Mouse (Mus musculus) lung, postnatal 0 days (tissue): ENCODE data around the gene Ip6k2. TPM values are rescaled to one million over a fixed set of nuclear protein-coding genes. Genes with fewer than 3 reads are reported as not detected.
A peak's percentile ranks its signal among the peaks of the same experiment; 100 is the strongest.

Experiments used
- ATAC-seq: fragments of 200-750 bp; cut with Nextera tagmentation; 2 replicates; pipeline ENCODE4 v1.8.0; 2017; ENCODE audit warnings: moderate library complexity
- DNase-seq: peaks from one replicate; pipeline ENCODE4 v3.0.0-alpha.2; 2016; ENCODE audit warnings: low spot score
- H3K27ac ChIP-seq: fragments of 300-500 bp; sonication (generic); 2 replicates; pipeline ENCODE4 v1.5.1; 2014; ENCODE audit warnings: antibody characterized with exemption, mild to moderate bottlenecking, low read length, mixed read lengths
- H3K27me3 ChIP-seq: fragments of 300-500 bp; sonication (generic); replicated peaks from 2 replicates; pipeline ENCODE4 v1.6.1; 2014; ENCODE audit warnings: low read length, mixed read lengths; ENCODE audit not compliant: insufficient read depth
- H3K36me3 ChIP-seq: fragments of 300-500 bp; sonication (generic); 2 replicates; pipeline ENCODE4 v1.6.1; 2014; ENCODE audit warnings: low read length, mixed read lengths; ENCODE audit not compliant: insufficient read depth
- H3K4me1 ChIP-seq: fragments of 300-500 bp; sonication (generic); 2 replicates; pipeline ENCODE4 v1.6.1; 2014; ENCODE audit warnings: antibody characterized with exemption, low read depth, low read length, mixed read lengths; ENCODE audit not compliant: insufficient read depth
- H3K4me2 ChIP-seq: fragments of 300-500 bp; sonication (generic); replicated peaks from 2 replicates; pipeline ENCODE4 v1.6.1; 2014; ENCODE audit warnings: low read depth, mild to moderate bottlenecking, low read length, moderate library complexity, mixed read lengths
- H3K4me3 ChIP-seq: fragments of 300-500 bp; sonication (generic); 2 replicates; pipeline ENCODE4 v1.5.1; 2014; ENCODE audit warnings: low read depth, low read length
- H3K9ac ChIP-seq: fragments of 300-500 bp; sonication (generic); replicated peaks from 2 replicates; pipeline ENCODE4 v1.6.1; 2014; ENCODE audit warnings: low read depth, mild to moderate bottlenecking
- H3K9me3 ChIP-seq: fragments of 300-500 bp; sonication (generic); 2 replicates; pipeline ENCODE4 v1.6.1; 2016; ENCODE audit warnings: low read length, mixed read lengths
- CTCF ChIP-seq: IDR thresholded peaks from 2 replicates; pipeline ENCODE4 v1.5.1; 2016; ENCODE audit warnings: antibody characterized with exemption, mild to moderate bottlenecking
- EP300 ChIP-seq: IDR thresholded peaks from 2 replicates; pipeline ENCODE4 v1.6.1; 2016; ENCODE audit warnings: antibody characterized with exemption, mild to moderate bottlenecking, control low read depth
- WGBS: fragments of 180-500 bp; shearing (Covaris S2); extraction: QIAGEN DNeasy Blood & Tissue Kit; methylation state at CpG from one replicate; pipeline ENCODE4 v1.1.7; 2014; 5-methylcytosine and 5-hydroxymethylcytosine counted together
- polyA plus RNA-seq: library from polyadenylated mRNA; unstranded; fragments of >200 nt; fragmentation: Nextera tagmentation; extraction: Ambion mirVana; gene quantifications from 2 replicates; pipeline ENCODE4 v1.2.1, GENCODE M21; 2015

Gene Ip6k2
- polyA plus RNA-seq, 1 experiment from 2014 or later: 48.1 TPM

- no peak for ATAC-seq
- no peaks in the 10 kb centered on the region for H3K9me3 ChIP-seq
- TF ChIP-seq CTCF: no peak
- TF ChIP-seq EP300: no peak
- WGBS: 78% methylated on average over 4 of the region's 4 CpGs
- H3K36me3 ChIP-seq: no peaks in the 10 kb centered on the region
- no peak overlapping the region for H3K9ac ChIP-seq
- H3K27ac ChIP-seq: no peak overlapping the region
- no peak overlapping the region for H3K4me2 ChIP-seq
- no peak overlapping the region for H3K4me3 ChIP-seq
- DNase-seq: no peak
- H3K4me1 ChIP-seq: no peaks in the 10 kb centered on the region
- H3K27me3 ChIP-seq: no peaks in the 10 kb centered on the region
These were observed 6.3 kb upstream of the Ip6k2 start for GRCm38 (mm10) chr9:108777276-108777675.

- Histone ChIP-seq H3K4me2 (no peak overlapping the region), H3K9me3 (no peaks in the 10 kb centered on the region), H3K4me3 (no peak overlapping the region), H3K4me1 (peaks cover 4% of the 10 kb centered on the region; the same call in 1 of the 2 replicates), H3K27me3 (no peaks in the 10 kb centered on the region), H3K9ac (no peak overlapping the region), H3K36me3 (no peaks in the 10 kb centered on the region), H3K27ac (no peak overlapping the region)
- no peak for DNase-seq
- ATAC-seq: no peak
- TF ChIP-seq CTCF (no peak), EP300 (no peak)
- WGBS: 20% methylated on average over 5 of the region's 5 CpGs
These were observed 2.6 kb upstream of the Ip6k2 start for GRCm38 (mm10) chr9:108780959-108781358.

GRCm38 (mm10) chr9:108781891-108782290 lies 1.7 kb upstream of the Ip6k2 start:
- no peak for DNase-seq
- peaks cover 9% of the 10 kb centered on the region; the same call in 1 of the 2 replicates for H3K4me1 ChIP-seq
- H3K9ac ChIP-seq: no peak overlapping the region
- WGBS: 51% methylated on average over 4 of the region's 4 CpGs
- no peaks in the 10 kb centered on the region for H3K27me3 ChIP-seq
- no peak overlapping the region for H3K4me2 ChIP-seq
- no peaks in the 10 kb centered on the region for H3K36me3 ChIP-seq
- no peak overlapping the region for H3K4me3 ChIP-seq
- TF ChIP-seq CTCF (no peak), EP300 (no peak)
- no peak overlapping the region for H3K27ac ChIP-seq
- ATAC-seq: no peak
- H3K9me3 ChIP-seq: no peaks in the 10 kb centered on the region

- Histone ChIP-seq H3K4me1 (peaks cover 10% of the 10 kb centered on the region; the same call in 1 of the 2 replicates), H3K36me3 (no peaks in the 10 kb centered on the region), H3K27me3 (no peaks in the 10 kb centered on the region), H3K4me3 (peak overlapping the region; percentile 90), H3K4me2 (peak overlapping the region; percentile 71), H3K27ac (peak overlapping the region; percentile 90; the same call in 1 of the 2 replicates), H3K9ac (0 out of 2 replicates have a peak overlapping the region, but pooled peaks have one; percentile 23), H3K9me3 (no peaks in the 10 kb centered on the region)
- TF ChIP-seq EP300: no peak
- ATAC-seq (no peak), DNase-seq (no peak)
- WGBS: 21% methylated on average over 9 of the region's 9 CpGs
These were observed 604 bp upstream of the Ip6k2 start for GRCm38 (mm10) chr9:108782836-108783547.

- Histone ChIP-seq H3K4me1 (peaks cover 15% of the 10 kb centered on the region; the same call in 1 of the 2 replicates), H3K4me2 (peak overlapping the region; percentile 71; the same call in 1 of the 2 replicates), H3K4me3 (no peak overlapping the region), H3K27ac (no peak overlapping the region), H3K27me3 (no peaks in the 10 kb centered on the region), H3K9me3 (no peaks in the 10 kb centered on the region), H3K36me3 (no peaks in the 10 kb centered on the region), H3K9ac (no peak overlapping the region)
- DNase-seq (no peak), ATAC-seq (no peak)
- TF ChIP-seq CTCF (no peak), EP300 (no peak)
These were observed 1.8 kb downstream of the Ip6k2 start for GRCm38 (mm10) chr9:108785416-108785815.

GRCm38 (mm10) chr9:108786494-108786893 lies 2.9 kb downstream of the Ip6k2 start:
- Histone ChIP-seq H3K4me1 (peaks cover 15% of the 10 kb centered on the region; the same call in 1 of the 2 replicates), H3K36me3 (no peaks in the 10 kb centered on the region), H3K9ac (no peak overlapping the region), H3K9me3 (no peaks in the 10 kb centered on the region), H3K4me2 (no peak overlapping the region), H3K27ac (peak overlapping the region; percentile 20; the same call in 1 of the 2 replicates), H3K4me3 (no peak overlapping the region), H3K27me3 (no peaks in the 10 kb centered on the region)
- ATAC-seq (no peak), DNase-seq (peak; percentile 45)
- WGBS: 37% methylated on average over 1 of the region's 1 CpGs
- TF ChIP-seq EP300: no peak
- TF ChIP-seq CTCF: no peak
